Mouse (Mus musculus) bone marrow, adult 2 months (tissue): ENCODE data around the gene Kdsr.

Experiments
- CTCF ChIP-seq: fragments of 200-500 bp; IDR thresholded peaks from 2 replicates; pipeline ENCODE4 v1.5.1; 2011; ENCODE audit warnings: low read length, control low read depth; ENCODE audit not compliant: control insufficient read depth, insufficient read depth
- POLR2A ChIP-seq: fragments of 200-500 bp; IDR thresholded peaks from 2 replicates; pipeline ENCODE4 v1.6.1; 2011; ENCODE audit warnings: low read depth, mild to moderate bottlenecking, control low read depth, low read length, borderline replicate concordance; ENCODE audit not compliant: control insufficient read depth

DNA sequence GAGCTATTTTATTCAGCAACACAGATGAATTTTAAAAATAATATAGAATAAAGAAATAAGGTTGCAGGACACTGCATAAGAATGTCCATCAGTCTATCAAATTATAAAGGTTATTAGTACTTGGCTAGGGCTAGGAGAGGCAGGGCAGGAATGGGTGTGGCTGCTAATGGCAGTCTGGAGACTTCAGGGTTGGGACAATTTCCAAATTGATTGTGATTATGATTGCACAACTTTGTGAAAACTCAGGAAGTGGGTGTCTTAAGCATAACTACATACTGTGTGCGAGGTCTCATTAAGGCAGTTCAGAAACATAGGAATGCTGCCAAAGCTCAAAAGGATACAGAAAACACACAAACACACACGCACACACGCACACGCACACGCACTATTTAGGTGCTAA, 7.5 kb downstream of the Kdsr start:
- TF ChIP-seq CTCF (no peak), POLR2A (no peak)
